Mouse (Mus musculus): ENCODE data around the gene Anks6. TPM values are rescaled to one million over a fixed set of nuclear protein-coding genes. Genes with fewer than 3 reads are reported as not detected.

Anks6 gene
- polyA plus RNA-seq, 1 experiment, result 17.2 TPM

DNA sequence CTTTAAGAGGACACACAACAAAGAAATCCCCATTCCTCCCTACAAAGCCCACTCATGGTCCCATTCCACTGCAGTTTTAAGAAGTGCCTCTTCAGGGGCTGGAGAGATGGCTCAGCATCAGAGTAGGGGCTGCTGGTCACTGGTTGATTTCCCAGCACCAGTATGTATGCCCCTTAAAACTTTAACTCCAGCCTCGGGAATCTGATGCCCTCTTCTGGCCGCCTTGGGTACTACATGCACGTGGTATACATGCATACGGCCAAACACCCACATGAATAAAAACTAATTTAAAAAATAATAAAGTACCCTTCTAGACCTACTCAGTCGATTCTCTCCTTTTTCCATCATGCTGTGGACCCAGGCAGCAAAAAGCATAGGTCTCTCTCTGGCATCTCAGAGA lies 36.7 kb downstream of the Anks6 start:
- H3K4me1 ChIP-seq (ENCODE audit: control insufficient read depth, insufficient read depth, low read length), result no peaks in the 10 kb centered on the region
- WGBS, result 20% methylated on average over 5 of the region's 5 CpGs
- H3K27me3 ChIP-seq (ENCODE audit: control insufficient read depth, insufficient read depth, low read length), result no peaks in the 10 kb centered on the region
- TF ChIP-seq CTCF (IDR thresholded peaks at IDR 0.05; ENCODE audit: borderline replicate concordance, insufficient read depth, low read depth, low read length) (peak; percentile 71), POLR2A (IDR thresholded peaks at IDR 0.05; ENCODE audit: borderline replicate concordance, insufficient read depth, low read length) (no peak)
- DNase-seq, result peak; percentile 44 to 80
- H3K4me3 ChIP-seq (replicated peaks; ENCODE audit: insufficient read depth, low read depth, low read length), result no peak overlapping the region
- no peak overlapping the region for H3K27ac ChIP-seq (ENCODE audit: insufficient read depth, low read length)

DNA sequence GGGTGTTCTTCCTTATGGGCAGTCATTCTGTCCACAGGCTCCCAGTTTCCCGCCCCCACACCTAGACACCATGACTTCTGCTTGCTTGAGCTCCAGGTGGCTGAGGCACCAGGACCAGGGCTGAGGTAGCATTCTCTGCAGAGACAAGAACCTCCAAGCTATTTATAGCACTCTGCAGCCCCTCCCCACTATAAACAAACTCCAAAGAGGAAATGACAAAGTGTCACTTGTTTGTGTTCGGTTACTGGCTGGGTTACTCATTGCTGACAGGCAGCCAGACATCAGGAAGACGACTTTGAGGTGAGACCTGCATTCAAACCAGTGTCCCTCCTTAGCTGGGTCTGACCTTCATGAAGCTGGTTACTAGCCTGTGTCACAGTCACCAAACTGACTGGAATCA lies 42.1 kb downstream of the Anks6 start:
- no peak for TF ChIP-seq CTCF (IDR thresholded peaks at IDR 0.05; ENCODE audit: borderline replicate concordance, insufficient read depth, low read depth, low read length)
- TF ChIP-seq POLR2A (IDR thresholded peaks at IDR 0.05; ENCODE audit: borderline replicate concordance, insufficient read depth, low read length), result no peak
- no peak overlapping the region for H3K27ac ChIP-seq (ENCODE audit: insufficient read depth, low read length)
- WGBS, result 76% methylated on average over 3 of the region's 3 CpGs
- H3K4me1 ChIP-seq (ENCODE audit: control insufficient read depth, insufficient read depth, low read length), result peaks cover 9% of the 10 kb centered on the region
- H3K4me3 ChIP-seq (replicated peaks; ENCODE audit: insufficient read depth, low read depth, low read length), result no peak overlapping the region
- no peak for DNase-seq
- H3K27me3 ChIP-seq (ENCODE audit: control insufficient read depth, insufficient read depth, low read length), result no peaks in the 10 kb centered on the region

DNA sequence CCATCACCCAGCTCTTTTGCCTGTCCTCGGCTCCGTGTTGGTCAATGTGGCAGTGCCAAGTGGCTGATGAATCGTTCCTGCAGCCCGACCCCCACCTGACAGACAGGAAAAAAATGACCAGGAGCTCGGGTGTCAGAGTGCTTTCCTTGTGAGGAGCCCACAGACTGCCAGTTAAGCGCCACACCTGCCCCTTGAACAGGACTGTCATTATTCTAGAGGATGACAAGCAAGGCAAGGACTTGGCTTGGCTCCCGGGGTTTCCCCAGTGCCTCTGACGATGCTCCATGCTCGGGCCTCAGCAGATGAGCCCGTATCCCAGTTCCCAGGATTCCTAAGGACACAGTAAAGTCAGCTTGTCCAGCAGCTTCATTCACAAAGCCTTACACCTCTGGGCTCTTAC lies 44.8 kb downstream of the Anks6 start:
- H3K27ac ChIP-seq (ENCODE audit: insufficient read depth, low read length), result no peak overlapping the region
- DNase-seq, result peak; percentile 41 to 43

DNA sequence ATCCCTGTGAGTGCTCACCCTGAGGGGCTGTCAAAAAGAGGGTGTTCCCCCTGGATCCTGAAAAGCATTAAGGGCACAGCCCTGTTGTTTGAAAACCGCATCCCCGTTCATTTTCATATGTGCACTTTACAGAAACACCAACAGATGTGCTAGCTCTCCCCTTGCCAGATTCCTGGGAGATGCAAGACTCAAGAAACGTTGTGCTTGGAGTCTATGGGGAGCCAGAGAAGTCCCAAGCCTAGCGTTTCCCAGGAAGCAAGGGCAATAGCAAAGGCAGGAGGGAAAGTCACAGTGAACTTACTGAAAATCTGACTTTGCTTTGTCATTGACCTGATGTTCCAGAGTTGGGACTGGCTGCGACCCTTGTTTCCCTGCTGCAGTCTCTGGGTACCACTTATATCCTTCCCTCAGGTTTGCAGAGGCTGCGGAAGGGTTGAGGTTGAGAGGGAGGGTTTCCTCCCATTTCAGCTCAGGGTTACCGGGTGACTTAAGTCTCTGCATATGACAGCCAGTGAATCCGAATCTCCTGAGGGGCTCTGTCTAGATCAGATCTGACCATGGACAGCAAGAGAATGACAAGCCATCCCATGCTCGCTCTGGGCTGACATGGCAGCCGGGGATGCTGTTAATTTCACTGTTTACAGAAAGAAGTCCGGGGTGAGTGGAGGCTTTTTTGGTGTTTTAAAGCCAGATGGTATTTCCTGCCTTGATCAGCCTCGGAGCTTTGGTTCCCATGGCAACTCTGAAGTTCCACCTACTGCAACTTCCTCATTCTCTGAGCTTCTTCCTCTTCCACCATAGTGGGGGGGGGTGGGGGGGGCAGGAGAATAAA lies 46.6 kb downstream of the Anks6 start:
- H3K4me3 ChIP-seq (replicated peaks; ENCODE audit: insufficient read depth, low read depth, low read length), result no peak overlapping the region
- peaks cover 9% of the 10 kb centered on the region for H3K4me1 ChIP-seq (ENCODE audit: control insufficient read depth, insufficient read depth, low read length)
- TF ChIP-seq CTCF (IDR thresholded peaks at IDR 0.05; ENCODE audit: borderline replicate concordance, insufficient read depth, low read depth, low read length) (no peak), POLR2A (IDR thresholded peaks at IDR 0.05; ENCODE audit: borderline replicate concordance, insufficient read depth, low read length) (no peak)
- no peaks in the 10 kb centered on the region for H3K27me3 ChIP-seq (ENCODE audit: control insufficient read depth, insufficient read depth, low read length)
- H3K27ac ChIP-seq (ENCODE audit: insufficient read depth, low read length), result no peak overlapping the region
- WGBS, result 33% methylated on average over 12 of the region's 12 CpGs
- DNase-seq, result no peak

More for the DNA sequence above, 44.8 kb downstream of the Anks6 start:
- WGBS, result 11% methylated on average over 10 of the region's 10 CpGs
- Histone ChIP-seq H3K4me1 (ENCODE audit: control insufficient read depth, insufficient read depth, low read length) (peaks cover 9% of the 10 kb centered on the region), H3K27me3 (ENCODE audit: control insufficient read depth, insufficient read depth, low read length) (no peaks in the 10 kb centered on the region), H3K4me3 (replicated peaks; ENCODE audit: insufficient read depth, low read depth, low read length) (no peak overlapping the region)
- TF ChIP-seq CTCF (IDR thresholded peaks at IDR 0.05; ENCODE audit: borderline replicate concordance, insufficient read depth, low read depth, low read length), result no peak
- no peak for TF ChIP-seq POLR2A (IDR thresholded peaks at IDR 0.05; ENCODE audit: borderline replicate concordance, insufficient read depth, low read length)

DNA sequence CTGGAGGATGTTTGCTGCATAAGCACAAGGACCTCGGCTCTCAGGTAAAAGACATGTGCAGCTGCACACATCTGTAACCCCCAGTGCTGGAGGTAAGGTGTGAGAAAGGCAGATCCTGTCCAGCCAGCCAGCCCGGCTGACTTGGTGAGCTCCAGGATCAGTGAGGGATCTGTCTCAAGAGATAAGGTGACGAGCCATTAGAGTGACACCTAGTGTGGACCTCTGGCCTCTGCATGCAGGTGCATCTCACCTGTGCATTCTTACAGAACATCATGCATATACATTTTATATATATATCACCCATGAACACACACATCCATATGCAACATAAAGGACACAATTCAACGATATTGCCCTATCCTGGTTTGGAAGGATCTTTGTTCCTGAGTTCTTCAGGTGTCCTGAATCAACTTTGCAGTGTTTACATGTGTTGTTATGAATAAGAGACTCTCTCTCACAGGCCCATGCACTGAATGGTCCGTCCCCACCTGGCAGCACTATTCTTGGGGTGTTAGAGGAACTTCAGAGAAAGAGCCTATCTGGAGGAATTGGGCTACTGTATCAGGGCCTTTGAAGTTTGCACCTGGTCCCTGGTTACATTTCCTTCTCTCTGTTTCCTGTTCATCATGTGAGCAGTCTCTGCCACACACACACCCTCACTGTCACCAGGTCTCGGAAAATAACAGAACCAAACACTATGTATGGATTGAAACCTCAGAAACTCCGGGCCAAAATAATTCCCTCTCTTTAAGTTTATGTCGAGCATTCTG lies 56.4 kb downstream of the Anks6 start:
- H3K27me3 ChIP-seq (ENCODE audit: control insufficient read depth, insufficient read depth, low read length), result no peaks in the 10 kb centered on the region
- WGBS, result 81% methylated on average over 8 of the region's 8 CpGs

DNA sequence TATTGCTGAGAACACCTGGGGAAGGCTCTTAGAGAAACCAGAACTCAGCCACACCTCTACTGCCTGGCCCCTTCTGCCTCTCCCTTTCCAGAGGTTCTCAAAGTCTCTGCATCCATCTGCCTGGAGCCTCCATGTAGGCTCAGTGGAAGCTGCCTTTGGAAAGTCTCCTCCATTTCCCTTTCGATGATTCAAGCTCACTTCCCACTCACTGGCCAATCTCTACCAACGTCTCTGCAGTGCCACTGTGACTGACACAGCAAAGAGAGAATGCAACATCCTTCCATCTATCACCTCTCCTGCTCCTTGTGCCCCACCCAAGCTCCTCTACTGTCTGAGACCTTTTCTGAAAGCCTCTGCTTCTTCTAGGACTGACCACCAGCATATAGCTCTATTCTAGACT lies 59.3 kb downstream of the Anks6 start:
- no peak overlapping the region for H3K27ac ChIP-seq (ENCODE audit: insufficient read depth, low read length)
- H3K4me1 ChIP-seq (ENCODE audit: control insufficient read depth, insufficient read depth, low read length), result no peaks in the 10 kb centered on the region
- H3K4me3 ChIP-seq (replicated peaks; ENCODE audit: insufficient read depth, low read depth, low read length), result no peak overlapping the region
- DNase-seq, result no peak
- 83% methylated on average over 2 of the region's 2 CpGs for WGBS
- TF ChIP-seq POLR2A (IDR thresholded peaks at IDR 0.05; ENCODE audit: borderline replicate concordance, insufficient read depth, low read length), result no peak
- no peak for TF ChIP-seq CTCF (IDR thresholded peaks at IDR 0.05; ENCODE audit: borderline replicate concordance, insufficient read depth, low read depth, low read length)
- no peaks in the 10 kb centered on the region for H3K27me3 ChIP-seq (ENCODE audit: control insufficient read depth, insufficient read depth, low read length)

More for the DNA sequence above, 56.4 kb downstream of the Anks6 start:
- TF ChIP-seq CTCF (IDR thresholded peaks at IDR 0.05; ENCODE audit: borderline replicate concordance, insufficient read depth, low read depth, low read length) (peak; percentile 66), POLR2A (IDR thresholded peaks at IDR 0.05; ENCODE audit: borderline replicate concordance, insufficient read depth, low read length) (no peak)
- no peak for DNase-seq
- Histone ChIP-seq H3K4me3 (replicated peaks; ENCODE audit: insufficient read depth, low read depth, low read length) (no peak overlapping the region), H3K27ac (ENCODE audit: insufficient read depth, low read length) (no peak overlapping the region), H3K4me1 (ENCODE audit: control insufficient read depth, insufficient read depth, low read length) (no peaks in the 10 kb centered on the region)

DNA sequence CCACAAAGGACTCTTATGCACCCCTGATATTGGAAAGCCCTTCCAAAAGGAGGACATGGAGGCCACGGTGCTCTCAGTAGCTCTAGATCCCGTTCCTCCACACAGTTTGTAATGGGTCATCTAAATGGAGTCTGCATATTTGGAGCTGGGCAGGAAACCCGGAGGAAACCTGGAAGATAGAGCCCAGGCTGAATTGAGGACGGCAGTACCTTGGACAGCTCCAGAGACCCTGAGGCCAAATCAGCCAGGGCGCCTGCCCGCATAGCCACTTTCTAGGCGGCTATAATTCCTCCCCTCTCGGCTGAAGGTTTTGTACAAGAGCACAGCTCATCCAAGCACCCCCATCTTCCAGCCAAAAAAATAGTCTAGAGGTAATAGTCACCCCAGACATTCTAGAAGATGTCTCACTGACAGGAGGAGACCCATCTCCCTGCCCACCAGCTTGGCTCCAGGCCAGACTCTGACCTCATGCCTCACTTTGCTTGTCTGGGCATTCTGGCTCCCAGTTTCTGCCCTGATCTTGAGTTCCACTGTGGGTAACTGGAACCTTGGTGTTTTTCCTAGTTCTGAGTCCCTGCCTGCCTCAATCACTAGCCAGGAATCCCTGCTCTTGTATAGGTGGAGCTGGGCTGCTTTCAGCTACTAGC lies 64.3 kb downstream of the Anks6 start:
- Histone ChIP-seq H3K4me1 (ENCODE audit: control insufficient read depth, insufficient read depth, low read length) (peaks cover 10% of the 10 kb centered on the region), H3K4me3 (replicated peaks; ENCODE audit: insufficient read depth, low read depth, low read length) (no peak overlapping the region), H3K27ac (ENCODE audit: insufficient read depth, low read length) (no peak overlapping the region), H3K27me3 (ENCODE audit: control insufficient read depth, insufficient read depth, low read length) (no peaks in the 10 kb centered on the region)
- TF ChIP-seq POLR2A (IDR thresholded peaks at IDR 0.05; ENCODE audit: borderline replicate concordance, insufficient read depth, low read length) (no peak), CTCF (IDR thresholded peaks at IDR 0.05; ENCODE audit: borderline replicate concordance, insufficient read depth, low read depth, low read length) (no peak)
- 54% methylated on average over 8 of the region's 8 CpGs for WGBS
- no peak for DNase-seq
